Mouse (Mus musculus) cortical plate, adult 2 months (tissue): ENCODE results near the gene Atf7ip2. TPM values are rescaled to one million over a fixed set of nuclear protein-coding genes. Genes with fewer than 3 reads are reported as not detected.
"Not testable (repeated sequence)": the region's sequence is repeated elsewhere in the genome, so short reads cannot be mapped to it uniquely, and the experiment has no call there.

ENCODE experiments used
- H3K27ac ChIP-seq: fragments of 200-500 bp; 2 replicates; pipeline ENCODE4 v1.5.1; 2012; ENCODE audit warnings: low read length, control low read depth, inconsistent platforms; ENCODE audit not compliant: insufficient read depth
- H3K4me1 ChIP-seq: fragments of 200-500 bp; 2 replicates; pipeline ENCODE4 v1.6.1; 2011; ENCODE audit warnings: low read length; ENCODE audit not compliant: control insufficient read depth, insufficient read depth
- H3K4me3 ChIP-seq: fragments of 200-500 bp; 2 replicates; pipeline ENCODE4 v1.5.1; 2011; ENCODE audit warnings: mild to moderate bottlenecking, low read length, control low read depth; ENCODE audit not compliant: insufficient read depth
- CTCF ChIP-seq: fragments of 200-500 bp; IDR thresholded peaks from 2 replicates; pipeline ENCODE4 v1.5.1; 2011; ENCODE audit warnings: mild to moderate bottlenecking, control low read depth, low read length; ENCODE audit not compliant: insufficient read depth; ENCODE audit errors: extremely low read depth
- POLR2A ChIP-seq: fragments of 200-500 bp; IDR thresholded peaks from 2 replicates; pipeline ENCODE4 v1.6.1; 2011; ENCODE audit warnings: mild to moderate bottlenecking, low read length, control low read depth; ENCODE audit not compliant: insufficient read depth; ENCODE audit errors: extremely low read depth
- polyA plus RNA-seq: library from polyadenylated mRNA; depleted of rRNA; stranded (reverse); fragments of >200 nt; gene quantifications from 2 replicates; pipeline ENCODE4 v1.2.3, GENCODE M21; 2012; rRNA removed

The Atf7ip2 gene
- 0.13 TPM in 1 of 2 replicates, not detected in the other for polyA plus RNA-seq

DNA sequence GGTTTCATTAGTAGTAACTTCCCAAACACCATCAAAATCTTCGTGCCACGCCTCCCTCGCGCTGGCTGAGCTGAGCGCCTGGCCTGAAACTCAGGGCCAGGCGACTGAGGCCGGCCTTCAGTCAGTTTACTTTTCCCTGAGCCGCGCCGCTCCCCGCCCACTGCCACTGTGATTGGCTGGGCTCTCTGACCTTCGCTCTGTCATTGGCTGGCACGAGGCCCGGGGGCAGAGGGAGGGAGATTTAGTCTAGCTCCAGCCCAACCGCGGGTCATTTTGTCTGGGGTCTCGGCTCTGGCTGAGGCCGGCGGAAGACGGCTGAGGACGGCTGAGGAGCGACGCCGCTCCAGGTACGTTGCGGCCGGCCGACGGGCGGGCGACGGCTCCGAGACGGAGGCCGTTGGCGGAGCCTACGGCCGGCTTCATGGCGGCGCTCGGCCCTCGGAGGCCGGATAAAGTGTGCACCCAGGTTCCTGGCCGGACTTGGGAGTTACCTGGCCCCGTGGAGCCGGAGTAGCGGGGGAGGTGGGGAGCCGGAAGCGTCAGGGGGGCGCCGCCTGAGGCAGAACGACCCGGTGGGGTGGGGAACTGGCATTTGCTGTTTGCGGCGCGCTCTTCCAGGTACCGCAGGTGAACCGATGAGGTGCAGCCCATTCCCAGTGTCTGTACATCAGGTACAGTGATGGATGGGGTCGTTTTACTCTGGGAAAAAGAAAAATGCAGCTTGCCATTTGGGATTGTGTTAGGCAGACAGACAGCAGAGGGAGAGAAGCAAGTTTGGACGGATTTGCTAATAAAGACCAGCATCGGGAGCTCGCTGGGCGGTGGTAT lies at the start of gene Atf7ip2:
Atf7ip2 (plus strand) TSS at position 34 of the 828 bp plus-strand sequence.
- TF ChIP-seq CTCF (no peak), POLR2A (no peak)
- Histone ChIP-seq H3K4me1 (no peaks in the 10 kb centered on the region), H3K4me3 (peak within 1 kb of the TSS; percentile 32; the same call in 1 of the 2 replicates), H3K27ac (no peak within 1 kb of the TSS)

DNA sequence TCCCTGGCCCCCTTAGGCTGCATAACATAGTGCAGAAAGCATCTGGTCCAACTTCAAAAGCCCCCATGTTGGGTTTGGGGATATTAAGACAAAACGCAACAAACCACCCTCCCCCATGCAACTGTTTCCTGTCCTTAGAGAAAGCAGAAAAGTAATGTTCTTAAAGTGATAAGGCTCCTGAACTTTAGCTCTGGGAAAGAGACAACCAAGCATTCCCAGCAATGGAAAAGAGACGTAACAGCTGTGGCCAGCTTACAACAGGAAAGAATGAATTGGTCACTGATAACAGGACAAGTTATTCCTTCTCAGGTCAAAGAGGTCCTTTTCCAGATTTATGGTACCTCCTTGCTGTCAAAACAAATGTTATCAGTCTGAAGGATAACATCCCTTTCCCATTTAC lies 49.3 kb upstream of the Atf7ip2 start:
- TF ChIP-seq POLR2A (no peak), CTCF (no peak)
- Histone ChIP-seq H3K4me1 (no peaks in the 10 kb centered on the region), H3K27ac (no peak overlapping the region), H3K4me3 (no peak overlapping the region)

DNA sequence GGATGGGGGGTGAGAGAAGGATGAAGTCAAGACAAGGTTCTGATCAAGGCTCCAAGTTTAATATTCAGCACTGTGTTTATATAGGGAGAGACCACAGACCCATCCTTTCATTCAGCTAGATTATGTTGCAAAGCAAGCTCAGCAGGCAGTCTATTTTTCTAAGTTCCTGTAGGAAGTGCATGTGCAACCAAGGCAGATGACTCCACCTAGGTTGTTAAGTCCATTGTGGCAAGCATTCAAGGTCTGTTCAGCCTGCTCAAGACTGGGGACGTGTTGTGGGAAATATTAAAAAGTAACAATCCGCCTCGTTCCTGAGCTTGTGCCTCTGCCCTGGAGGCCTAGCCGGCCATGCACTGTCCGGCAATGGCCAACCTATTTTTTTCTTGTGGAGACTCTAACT lies 45.1 kb upstream of the Atf7ip2 start:
- TF ChIP-seq CTCF (no peak), POLR2A (no peak)
- Histone ChIP-seq H3K4me3 (no peak overlapping the region), H3K4me1 (no peaks in the 10 kb centered on the region), H3K27ac (no peak overlapping the region)

DNA sequence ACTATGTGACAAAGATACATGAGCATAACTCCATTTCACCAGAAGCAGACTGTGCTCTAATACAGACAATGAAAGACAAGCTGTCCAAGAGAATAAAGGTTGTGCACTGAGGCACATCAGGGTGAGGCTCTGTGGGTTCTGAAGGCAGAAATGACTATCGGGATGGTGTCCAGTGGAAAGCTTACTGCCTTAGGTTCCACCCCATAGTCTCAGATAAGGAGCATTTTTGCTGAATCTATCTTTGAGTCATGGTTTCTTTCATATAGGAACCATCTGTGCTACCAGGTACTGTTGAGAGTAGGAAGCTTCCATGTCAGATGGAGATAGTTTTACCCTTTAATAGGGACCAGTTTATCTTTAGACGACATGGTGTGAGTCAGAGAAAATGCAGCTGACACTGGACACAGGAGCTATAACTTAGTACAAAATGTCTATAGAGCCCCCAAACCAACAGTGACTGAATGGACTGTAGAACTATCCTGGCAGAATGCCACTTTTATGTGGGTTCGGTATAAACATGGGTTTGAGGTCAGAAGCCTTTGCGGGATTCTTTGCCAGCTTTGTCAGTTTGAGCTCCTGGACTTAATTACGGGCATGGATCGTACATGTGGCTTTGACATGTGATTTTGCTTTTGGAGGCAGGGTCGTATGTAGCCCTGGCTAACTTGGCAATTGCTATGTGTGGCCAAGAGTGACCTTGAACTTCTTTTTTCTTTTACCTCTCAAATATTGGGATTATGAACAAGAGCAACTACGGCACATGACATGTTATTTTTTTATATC lies 23.2 kb upstream of the Atf7ip2 start:
- TF ChIP-seq CTCF (no peak), POLR2A (no peak)
- no peaks in the 10 kb centered on the region for H3K4me1 ChIP-seq
- H3K4me3 ChIP-seq, result no peak overlapping the region
- H3K27ac ChIP-seq, result no peak overlapping the region

DNA sequence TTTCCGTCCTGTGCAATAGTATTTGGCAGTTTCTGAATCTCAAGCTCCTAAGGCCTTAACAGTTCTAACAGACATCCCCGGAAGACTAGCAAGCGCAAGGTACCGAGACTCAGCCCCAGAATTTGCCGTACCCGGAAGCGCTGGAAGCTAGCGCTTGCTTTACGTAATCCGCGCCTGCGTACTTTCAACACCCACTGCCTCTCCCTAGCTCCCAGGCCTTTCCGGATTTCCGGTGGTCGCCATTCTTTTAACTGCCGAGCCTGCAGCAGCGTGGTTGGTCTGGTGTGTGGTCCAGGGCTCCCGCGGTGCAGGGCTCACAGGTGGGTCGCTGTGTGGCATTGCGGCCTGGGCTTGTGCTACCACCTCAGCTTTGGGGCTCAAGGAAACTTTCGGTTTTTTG lies 22.5 kb upstream of the Atf7ip2 start, which contains the start of gene Rpl39l:
Rpl39l (plus strand) TSS at position 222 of the 400 bp plus-strand sequence.
- Histone ChIP-seq H3K27ac (no peak within 1 kb of the TSS), H3K4me3 (no peak within 1 kb of the TSS), H3K4me1 (no peaks in the 10 kb centered on the region)
- TF ChIP-seq POLR2A (no peak), CTCF (no peak)

DNA sequence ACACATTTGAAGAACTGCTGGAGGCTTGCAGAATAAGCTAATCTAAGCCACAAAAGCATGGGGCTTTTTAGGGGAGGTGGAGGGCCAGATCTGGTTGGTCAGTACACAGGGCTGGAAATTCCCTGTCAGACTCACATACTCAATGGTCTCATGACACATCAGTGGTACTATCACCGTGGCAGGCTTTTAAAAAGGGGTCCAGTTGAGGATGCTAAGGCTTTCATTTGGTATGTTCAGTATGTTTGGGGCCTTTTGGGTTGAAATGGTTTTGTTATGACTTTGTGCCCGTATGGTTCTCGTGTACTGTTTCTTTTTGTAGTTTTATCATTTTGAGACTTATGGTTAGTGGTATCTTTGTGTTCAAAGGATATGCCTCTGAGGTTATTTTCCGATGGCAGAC lies 21.2 kb upstream of the Atf7ip2 start:
- no peak for TF ChIP-seq POLR2A
- no peak for TF ChIP-seq CTCF
- H3K4me3 ChIP-seq, result no peak overlapping the region
- no peak overlapping the region for H3K27ac ChIP-seq
- H3K4me1 ChIP-seq, result no peaks in the 10 kb centered on the region

DNA sequence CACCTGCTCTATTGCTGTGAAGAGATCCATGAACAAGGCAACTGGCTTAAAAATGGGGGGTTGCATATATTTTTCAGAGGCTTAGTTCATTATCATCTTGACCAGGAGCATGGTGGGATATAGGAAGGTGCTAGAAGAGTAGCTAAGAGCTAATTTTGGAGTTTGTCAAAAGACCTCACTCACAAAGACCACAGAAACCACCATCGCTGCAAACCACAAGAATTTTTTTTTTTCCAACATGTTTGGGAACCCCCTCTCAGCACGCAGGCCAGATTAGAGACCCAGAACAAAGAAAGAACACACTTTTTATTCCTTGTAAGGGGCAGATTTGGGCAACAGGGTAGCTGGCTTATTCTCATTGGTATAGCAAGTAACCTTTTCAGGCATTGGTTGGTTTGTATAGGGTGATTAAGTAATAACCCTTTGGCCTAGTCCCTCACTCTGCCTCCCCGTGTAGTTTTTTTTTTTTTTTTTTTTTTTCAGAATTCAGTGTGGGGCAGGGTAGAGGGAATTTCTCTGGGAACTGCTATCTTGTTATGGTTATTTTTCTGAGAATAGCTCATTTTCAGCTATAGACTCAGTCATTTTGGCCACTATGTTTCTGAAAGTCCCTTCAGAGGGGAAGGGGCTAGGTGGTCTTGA lies 20.2 kb upstream of the Atf7ip2 start:
- H3K4me3 ChIP-seq, result no peak overlapping the region
- TF ChIP-seq POLR2A (no peak), CTCF (no peak)
- no peaks in the 10 kb centered on the region for H3K4me1 ChIP-seq
- no peak overlapping the region for H3K27ac ChIP-seq

DNA sequence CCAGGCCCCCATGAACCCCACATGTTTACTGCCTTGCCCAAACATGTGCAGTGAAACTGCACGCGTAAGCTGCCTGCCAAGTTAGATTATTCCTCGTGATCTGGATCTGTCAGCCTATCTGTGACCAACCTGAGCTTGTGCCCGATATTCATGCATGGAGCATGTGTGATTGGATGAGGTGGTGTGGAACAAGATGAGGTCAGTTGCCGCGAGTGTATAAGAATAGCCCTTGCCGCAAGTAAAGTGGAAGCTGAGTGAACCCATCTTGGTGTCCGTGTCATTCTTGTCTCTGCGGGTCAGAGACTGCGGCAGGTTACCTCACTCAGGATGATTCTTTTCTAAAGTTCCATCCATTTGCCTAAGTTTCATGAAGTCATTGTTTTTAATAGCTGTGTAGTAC lies 5.1 kb upstream of the Atf7ip2 start:
- H3K4me1 ChIP-seq, result not testable (repeated sequence)

DNA sequence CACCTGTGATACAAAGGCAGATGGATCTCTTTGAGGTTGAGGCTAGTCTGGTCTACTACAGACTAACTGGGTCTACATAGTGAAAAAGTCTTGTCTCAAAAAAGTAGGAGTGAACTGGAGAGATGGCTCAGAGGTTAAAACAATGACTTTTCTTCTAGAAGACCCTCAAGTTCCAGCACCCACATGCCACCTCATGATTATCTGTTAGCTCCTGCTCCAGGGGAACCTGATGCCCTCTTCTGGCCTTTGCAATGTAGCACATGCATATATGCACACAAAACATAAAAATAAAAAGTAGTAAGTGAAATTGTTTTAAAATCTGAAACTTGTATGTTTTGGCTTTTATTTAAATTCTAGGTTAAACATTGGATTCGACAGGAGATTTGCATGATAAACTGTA lies 16.3 kb downstream of the Atf7ip2 start:
- no peaks in the 10 kb centered on the region for H3K4me1 ChIP-seq
- H3K4me3 ChIP-seq, result no peak overlapping the region
- H3K27ac ChIP-seq, result no peak overlapping the region
- no peak for TF ChIP-seq CTCF
- no peak for TF ChIP-seq POLR2A

More for the DNA sequence above, 5.1 kb upstream of the Atf7ip2 start:
- H3K4me3 ChIP-seq, H3K27ac ChIP-seq: not testable (repeated sequence)

DNA sequence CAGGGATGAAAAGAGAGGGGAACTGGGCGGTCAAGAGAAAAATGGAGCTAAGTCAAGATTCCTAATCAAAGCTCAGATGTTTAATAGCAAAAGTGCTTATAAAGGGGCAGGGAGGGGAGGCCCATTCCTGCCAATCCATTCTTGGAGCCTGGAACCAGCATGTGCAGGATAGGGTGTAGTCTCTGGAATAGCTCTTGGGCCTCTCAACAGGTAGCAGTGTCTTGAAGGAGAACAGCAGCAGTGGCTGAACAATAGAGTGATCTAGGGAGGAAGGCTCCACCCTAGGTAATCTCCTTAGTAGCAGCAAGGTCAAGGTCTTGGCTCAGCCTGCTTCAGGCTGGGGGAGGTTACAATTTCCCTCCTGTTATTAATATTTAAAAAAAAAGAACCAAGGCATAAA lies 23.9 kb downstream of the Atf7ip2 start:
- H3K27ac ChIP-seq, result not testable (repeated sequence)

DNA sequence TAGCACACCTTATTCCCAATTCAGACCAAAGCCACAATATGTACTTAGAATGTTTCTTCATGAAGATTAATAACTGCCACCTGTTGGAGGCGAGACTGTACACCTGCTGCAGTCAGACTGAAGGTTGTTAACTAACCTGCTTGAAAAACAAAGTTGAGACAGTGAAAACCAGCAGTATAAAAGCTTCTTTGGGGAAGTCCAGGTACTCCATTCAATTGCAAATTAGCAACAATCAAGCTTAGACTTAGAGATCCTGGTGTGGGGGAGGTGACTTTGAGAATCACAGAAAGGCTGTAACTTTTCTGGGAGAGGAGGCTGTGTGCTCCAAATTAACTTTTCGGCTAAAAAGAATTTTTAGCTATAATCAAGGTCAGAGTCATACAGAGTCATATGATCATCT lies 24.5 kb downstream of the Atf7ip2 start:
- not testable (repeated sequence) for H3K27ac ChIP-seq, H3K4me3 ChIP-seq, H3K4me1 ChIP-seq

More for the DNA sequence above, 23.9 kb downstream of the Atf7ip2 start:
- not testable (repeated sequence) for H3K4me3 ChIP-seq, H3K4me1 ChIP-seq
